Mouse (Mus musculus): ENCODE measurements around the gene Zfp148. TPM values are rescaled to one million over a fixed set of nuclear protein-coding genes. Genes with fewer than 3 reads are reported as not detected.
A peak's percentile ranks its signal among the peaks of the same experiment; 100 is the strongest.
"Not testable (repeated sequence)": the region's sequence is repeated elsewhere in the genome, so short reads cannot be mapped to it uniquely, and the experiment has no call there.

The Zfp148 gene
- total RNA-seq, 1 experiment from 2014 or later = 66.8 TPM

- peak; percentile 22 for DNase-seq
Observed at GRCm38 (mm10) chr16:33381614-33382245, 1.1 kb downstream of the Zfp148 start.

- no peak for DNase-seq
Observed at GRCm38 (mm10) chr16:33382341-33382740, 1.7 kb downstream of the Zfp148 start.

GRCm38 (mm10) chr16:33383584-33383983, 2.9 kb downstream of the Zfp148 start:
- no peak for DNase-seq

DNA sequence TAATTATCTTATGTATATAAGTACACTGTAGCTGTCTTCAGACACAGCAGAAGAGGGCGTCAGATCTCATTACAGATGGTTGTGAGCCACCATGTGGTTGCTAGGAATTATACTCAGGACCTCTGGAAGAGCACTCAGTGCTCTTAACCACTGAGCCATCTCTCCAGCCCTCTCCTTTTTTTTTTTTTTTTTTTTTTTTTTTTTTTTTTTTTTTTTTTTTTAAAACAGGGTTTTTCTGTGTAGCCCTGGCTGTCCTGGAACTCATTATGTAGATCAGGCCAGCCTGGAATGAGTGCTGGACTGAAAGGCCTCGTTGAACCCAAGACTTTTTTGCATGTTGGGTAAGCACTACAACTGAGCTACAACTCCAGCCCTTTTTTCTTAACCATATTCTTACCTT, 3.4 kb downstream of the Zfp148 start:
- DNase-seq = not testable (repeated sequence)

GRCm38 (mm10) chr16:33387013-33387412, 6.4 kb downstream of the Zfp148 start:
- DNase-seq = no peak

GRCm38 (mm10) chr16:33387420-33387819, 6.8 kb downstream of the Zfp148 start:
- DNase-seq = no peak

DNA sequence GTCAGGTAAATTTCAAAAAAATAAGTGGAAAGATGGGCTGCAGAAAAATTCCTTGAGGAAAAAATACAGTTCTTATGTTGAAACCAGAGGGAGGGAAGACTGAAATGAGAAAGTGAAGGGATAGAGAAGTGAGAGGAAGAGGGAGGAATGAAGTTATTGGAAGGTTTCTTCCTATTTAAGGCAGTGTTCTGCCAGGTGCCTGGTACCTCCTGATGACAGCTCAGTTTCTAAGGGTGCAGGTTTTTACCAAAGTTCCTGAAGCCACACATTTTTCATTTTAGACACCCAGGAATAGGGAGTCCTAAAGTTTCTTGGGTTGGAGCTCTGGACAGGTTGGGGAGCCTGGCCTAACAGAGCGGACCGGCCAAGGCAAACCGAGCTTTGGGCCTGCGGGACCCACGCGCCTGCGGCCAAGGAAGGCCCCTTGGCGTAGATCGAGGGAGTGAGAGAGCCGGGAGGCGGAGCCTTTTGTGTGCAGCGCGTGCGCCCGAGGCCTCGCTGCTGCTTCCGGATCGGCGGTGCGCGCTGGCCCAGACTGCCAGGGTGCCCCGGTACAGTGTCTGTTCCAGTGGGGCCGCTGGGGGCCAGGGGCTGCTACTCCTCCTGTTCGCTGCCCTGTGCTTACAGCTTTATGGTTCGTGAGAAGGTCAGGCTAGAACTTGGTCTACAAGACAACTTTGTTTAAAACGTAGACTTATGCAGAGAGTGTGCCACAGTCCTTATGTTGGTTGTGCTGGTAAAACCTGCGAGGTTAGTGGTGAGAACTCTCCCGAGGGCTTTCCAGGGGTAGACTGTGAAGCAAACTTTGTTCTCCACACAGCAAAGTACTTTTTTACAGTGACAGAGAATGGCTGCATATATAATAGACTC, 19.5 kb downstream of the Zfp148 start:
- DNase-seq = peak; percentile 92

DNA sequence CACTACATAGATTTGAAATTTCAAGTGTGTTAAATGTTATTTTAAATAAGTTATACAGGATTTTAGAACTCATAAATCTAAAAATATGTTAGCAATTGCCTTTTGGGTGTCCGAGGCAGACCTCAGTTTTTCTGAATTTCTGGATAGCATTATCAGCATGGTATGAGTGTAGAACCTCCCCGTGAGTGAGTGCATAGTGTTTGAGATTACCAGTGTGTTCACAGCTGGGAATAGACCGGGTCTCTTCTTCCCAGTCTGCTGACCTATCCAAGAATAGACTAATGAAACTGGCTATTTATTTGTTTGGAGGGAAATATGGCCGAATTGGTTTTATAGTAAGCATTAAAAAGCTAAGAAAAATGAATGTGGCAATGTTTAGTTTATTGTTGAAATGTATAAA, 20.3 kb downstream of the Zfp148 start:
- DNase-seq = no peak

GRCm38 (mm10) chr16:33403258-33403657, 22.6 kb downstream of the Zfp148 start:
- DNase-seq = no peak

GRCm38 (mm10) chr16:33404055-33404454, 23.4 kb downstream of the Zfp148 start:
- no peak for DNase-seq

DNA sequence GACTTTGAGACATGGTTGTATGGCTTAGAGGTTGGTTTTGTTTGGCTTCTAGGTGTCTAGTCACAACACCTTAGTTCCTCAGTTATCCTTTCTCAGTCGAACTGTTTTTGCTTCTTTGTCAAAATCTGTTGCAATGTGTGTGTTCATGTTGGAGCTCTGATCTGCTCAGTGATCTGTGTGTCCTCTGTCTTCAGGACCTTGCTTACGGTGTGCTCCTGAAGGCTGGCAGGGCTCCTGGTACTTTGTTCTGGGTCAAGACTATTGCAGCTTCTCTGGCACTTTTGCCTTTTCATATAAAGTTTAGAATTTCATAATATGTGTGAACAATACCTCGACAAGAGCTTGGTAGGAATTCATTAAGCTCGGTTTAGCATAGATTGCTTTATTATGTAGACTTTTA, 24.9 kb downstream of the Zfp148 start:
- DNase-seq = no peak

- DNase-seq = no peak
Observed at GRCm38 (mm10) chr16:33410151-33410550, 29.5 kb downstream of the Zfp148 start.

DNA sequence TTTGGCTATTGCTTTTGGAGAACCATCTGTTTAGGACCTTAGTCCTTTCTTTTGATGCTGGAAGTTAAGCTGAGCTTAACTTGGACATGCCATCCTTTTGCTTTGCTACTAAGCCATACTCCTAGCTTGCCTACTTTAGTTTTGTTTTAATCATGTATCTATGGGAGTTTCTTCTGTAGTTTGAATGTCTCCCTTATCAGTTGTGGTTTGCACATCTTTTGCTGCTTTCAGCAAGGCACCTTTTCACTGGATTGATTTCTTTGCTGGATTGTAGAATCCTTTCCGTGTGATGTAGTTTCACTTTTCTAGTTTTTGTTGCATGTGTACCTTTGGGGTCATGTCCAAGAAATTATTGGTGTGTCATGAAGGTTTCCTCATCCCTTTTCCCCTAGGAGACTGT, 30.0 kb downstream of the Zfp148 start:
- DNase-seq = no peak

DNA sequence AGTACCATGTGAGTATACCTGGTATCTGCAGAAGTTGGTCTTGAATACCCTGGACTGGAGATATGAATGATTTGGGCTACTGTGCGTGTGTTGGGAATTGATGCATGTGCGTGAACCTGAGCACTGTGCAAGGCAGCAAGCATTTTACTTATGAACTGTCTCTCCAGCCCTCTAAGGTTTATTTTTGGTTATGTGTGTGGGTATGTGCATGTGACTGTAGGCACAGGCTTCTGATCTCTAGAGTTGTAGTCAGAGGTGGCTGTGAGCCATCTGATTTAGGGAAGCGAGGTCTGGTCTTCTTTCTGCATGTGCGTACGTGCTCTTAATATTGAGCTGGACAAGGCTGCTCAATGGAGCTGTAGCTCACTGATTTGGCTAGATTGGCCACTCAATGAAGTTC, 33.6 kb downstream of the Zfp148 start:
- no peak for DNase-seq

GRCm38 (mm10) chr16:33415607-33416006, 35.0 kb downstream of the Zfp148 start:
- no peak for DNase-seq

DNA sequence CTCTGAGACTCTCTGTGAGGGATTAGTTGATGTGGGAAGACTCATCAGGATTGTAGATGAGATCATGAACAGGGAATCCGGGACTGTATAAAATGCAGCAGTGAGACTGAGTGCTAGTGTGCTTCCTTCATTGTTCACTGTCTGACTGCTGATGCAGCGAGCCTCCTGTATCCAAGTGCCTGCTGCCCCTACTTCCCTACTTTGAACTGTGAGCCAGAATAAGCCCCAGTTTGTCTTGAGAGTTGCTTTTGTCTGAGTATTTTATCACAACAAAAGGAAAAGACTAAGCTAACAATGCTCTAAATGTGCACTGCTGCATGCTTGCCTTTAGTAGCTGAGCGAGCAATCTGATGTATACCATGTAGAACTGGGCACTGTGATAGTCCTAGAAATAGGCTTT, 47.7 kb downstream of the Zfp148 start:
- no peak for DNase-seq

DNA sequence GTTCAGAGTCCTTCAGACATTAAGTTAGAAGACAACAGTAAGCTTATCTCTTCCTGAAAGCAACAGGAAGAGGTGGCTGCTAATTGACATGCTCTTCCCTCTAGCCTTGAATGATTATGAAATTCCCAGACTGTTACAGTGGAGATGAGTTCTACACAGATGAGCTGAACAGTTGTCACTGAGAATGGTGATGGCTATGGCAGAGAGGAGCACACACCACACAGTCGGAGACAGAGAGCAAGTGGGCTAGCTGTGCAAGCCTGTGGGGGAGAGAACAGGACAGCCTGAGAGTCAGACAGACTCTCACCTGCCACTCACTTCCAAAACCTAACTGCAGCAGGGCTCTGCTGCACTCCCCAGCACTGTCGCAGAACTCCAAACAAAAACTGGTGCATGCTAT, 51.0 kb downstream of the Zfp148 start:
- DNase-seq = no peak

- DNase-seq = no peak
Observed at GRCm38 (mm10) chr16:33441065-33441464, 60.4 kb downstream of the Zfp148 start.

DNA sequence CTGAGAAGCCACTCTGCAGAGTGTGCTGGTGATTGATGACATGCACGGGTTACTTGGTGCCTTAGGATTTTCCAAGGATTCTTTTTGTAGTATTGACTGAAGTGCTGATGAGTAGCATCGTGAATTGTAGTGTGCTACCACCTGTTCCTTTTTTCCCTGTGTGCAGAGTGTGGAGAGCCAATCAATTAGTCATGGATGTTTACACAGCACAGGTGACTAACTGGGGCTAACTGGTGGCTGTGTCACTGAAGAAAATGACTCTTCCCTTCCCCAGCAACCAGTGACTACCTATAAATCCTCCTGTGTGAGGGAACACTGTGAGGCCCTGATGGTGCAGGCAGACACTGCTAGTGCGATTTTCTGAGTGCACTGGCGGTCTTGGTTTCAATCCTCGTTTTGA, 66.2 kb downstream of the Zfp148 start:
- no peak for DNase-seq

DNA sequence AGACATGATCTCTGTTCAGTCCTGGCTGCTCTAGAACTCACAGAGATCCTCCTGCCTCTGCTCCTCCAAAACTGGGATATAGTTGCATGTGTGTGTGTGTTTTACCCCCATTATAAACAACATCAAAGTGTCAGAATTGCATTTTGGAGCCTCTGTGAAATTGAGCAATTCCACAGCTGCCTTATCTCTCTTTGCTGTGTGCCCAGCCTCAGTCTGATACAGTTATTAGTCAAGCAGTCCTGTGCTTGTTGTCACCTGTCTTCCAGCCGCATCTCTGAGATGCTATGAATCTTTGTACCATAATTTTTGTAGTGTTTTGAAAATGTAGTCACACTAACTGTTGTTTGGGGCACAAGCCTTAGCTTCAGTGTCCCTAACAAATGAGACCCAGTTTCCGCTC, 73.2 kb downstream of the Zfp148 start:
- no peak for DNase-seq

DNA sequence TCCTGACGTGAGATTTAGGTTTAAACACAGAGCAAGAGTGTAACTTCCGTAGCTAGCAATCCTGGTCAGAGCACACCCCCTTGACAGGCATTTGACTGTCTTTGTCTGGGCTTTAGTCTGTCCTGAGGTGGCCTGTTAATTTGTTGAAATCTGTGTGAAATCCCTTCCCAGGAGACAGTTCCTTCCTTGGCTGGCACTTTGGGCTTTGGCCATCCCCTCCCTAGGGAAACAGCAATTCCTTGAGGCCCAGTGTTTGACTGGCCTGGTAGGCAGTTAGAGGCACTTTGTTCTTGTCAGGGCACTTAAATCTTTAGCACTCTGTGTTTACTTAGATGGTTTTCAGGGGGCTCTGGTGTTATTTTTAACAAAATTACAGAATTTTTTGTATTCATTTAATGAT, 73.7 kb downstream of the Zfp148 start:
- DNase-seq = peak; percentile 59

GRCm38 (mm10) chr16:33455263-33455910, 74.8 kb downstream of the Zfp148 start:
- peak; percentile 20 for DNase-seq

GRCm38 (mm10) chr16:33459101-33459500, 78.5 kb downstream of the Zfp148 start:
- no peak for DNase-seq
